Mouse (Mus musculus): ENCODE measurements around the gene Msl2.
A peak's percentile ranks its signal among the peaks of the same experiment; 100 is the strongest.

The Msl2 gene

GRCm38 (mm10) chr9:101073987-101074331, at the start of gene Msl2:
Gene Msl2, plus strand, starts transcription at chr9:101074101.
- no peak for DNase-seq (ENCODE audit: low read depth, low spot score)

DNA sequence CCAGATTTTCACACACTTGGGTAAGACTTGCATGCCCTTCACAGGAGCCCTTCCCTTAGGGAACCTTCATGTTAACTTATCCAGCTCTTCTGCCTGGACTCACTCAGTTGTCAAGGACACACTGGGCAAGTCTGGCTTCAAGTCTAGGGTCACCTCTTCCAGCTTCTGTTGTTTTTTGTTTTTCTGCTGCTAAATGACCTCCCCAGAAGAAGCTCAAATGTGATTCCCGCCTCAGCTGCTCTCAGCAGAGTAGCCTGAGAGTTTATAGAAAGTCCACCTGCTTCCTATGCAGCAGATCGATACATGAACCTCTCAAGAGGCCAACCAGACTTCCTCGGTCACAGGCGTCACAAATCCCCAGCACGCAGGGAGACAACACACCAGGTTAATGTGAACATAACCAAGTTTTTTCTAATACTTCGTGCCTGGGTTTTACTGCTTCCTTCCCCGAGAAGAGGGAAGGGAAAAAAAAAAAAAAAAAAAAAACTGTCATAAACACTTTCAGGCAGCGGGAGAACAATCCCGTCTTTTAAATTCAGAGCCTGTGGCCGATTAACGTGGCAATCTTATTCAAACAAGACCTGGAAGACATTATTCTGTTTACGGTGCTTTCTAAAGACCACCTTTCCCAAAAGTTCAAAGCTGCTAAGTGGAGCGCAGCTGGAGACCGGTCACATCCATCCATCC, 40.0 kb upstream of the Msl2 start:
- no peak for DNase-seq (ENCODE audit: low read depth, low spot score)

- peak; percentile 96 for DNase-seq (ENCODE audit: low read depth, low spot score)
Observed at GRCm38 (mm10) chr9:101034448-101035098, 39.3 kb upstream of the Msl2 start, which contains the start of gene Pccb. Gene Pccb, minus strand, starts transcription at chr9:101034898.

DNA sequence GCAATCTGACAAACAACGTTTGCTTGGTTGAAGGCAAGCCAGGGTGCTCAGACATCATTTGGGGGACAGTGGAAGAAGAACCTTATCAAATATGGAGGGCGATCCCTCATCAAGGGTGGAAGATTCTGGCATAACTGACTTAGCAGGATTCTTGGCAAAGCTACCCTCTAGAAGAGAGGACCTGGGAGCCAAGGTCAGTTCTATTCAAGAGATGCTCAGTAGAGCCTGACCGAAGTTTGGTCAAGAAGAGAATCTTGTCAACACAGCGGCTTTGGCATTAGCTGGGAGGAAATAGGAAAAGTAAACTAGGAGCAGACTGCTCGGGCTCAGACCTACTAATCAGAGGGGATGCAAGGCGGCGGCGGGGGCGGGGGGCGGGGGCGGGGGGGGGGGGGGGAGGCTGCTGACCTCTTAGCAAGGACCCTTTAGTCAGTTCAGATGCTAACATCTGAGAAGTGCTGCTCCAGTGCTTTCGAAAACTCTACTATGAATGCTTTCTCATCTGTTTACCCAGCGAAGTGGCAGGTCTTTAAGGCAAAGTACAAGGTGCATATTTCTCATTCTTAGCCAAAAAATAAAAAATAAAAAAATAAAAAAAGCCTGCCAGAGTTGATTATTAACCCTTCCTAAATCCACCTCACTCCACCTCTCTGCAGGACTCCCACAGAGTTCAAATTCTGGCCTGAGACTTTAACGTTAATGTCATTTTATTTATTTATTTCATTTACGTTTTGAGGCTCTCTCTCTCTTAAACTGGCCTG, 37.9 kb upstream of the Msl2 start:
- DNase-seq (ENCODE audit: low read depth, low spot score), result no peak

DNA sequence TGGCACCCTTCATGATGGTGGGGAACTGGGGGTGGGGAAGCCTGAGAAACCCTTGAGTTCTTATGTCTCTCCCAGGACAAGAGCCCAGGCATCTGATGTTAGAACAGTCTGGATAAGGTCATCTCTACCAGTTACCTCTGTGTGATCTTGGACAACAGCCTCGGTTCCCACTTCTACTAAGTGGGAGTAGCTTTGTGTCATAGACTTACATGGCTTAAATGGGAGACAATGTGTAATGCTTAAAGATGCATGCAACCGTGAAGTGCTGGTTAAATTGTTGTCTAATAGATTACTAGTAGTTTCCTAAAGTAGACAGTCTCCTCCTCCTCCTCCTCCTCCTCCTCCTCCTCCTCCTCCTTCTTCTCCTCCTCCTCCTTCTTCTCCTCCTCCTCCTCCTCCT, 37.0 kb upstream of the Msl2 start:
- DNase-seq (ENCODE audit: low read depth, low spot score), result no peak

DNA sequence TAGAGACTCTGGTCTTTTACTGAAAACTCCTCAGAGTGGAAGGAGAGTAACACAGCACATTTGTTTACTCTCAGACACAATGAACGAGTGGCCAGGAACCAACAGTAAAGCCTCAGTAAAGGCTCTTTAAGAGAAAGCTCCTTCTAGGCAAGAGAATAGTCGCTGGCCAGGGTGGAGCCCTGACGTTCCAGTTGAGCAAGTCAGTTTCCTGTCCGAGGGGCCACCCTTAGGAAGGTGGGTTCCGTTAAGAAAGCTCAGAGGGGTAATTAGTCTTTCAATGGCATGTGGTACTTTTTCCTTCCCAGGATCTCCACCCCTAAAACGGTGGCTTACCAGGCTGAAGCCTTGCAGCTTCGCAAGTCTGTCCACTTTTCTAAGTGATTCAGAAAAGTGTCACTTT, 36.5 kb upstream of the Msl2 start:
- no peak for DNase-seq (ENCODE audit: low read depth, low spot score)

DNA sequence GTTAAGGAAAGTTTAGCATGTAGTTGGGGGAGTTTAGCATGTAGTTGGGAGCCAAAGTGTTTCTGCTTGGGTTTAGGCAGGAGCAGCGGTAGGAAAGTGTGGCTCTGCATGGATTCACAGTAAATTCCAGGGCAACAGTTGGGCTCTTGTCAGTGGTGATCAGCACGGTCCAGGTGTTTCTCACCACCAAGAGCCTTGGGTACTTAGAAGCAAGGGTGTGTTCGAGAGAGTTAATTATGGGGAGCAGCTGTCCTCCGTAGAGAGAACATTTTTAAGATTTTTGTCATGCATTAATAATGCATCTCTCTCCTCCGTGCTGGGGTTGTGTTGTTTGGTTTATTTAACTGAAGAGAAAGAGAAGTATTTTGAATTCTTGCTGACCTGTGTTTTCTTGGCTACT, 35.3 kb upstream of the Msl2 start:
- no peak for DNase-seq (ENCODE audit: low read depth, low spot score)

- no peak for DNase-seq (ENCODE audit: low read depth, low spot score)
Observed at GRCm38 (mm10) chr9:101041508-101041907, 32.4 kb upstream of the Msl2 start.

GRCm38 (mm10) chr9:101042249-101042648, 31.7 kb upstream of the Msl2 start:
- no peak for DNase-seq (ENCODE audit: low read depth, low spot score)

GRCm38 (mm10) chr9:101045710-101046338, 28.1 kb upstream of the Msl2 start:
- DNase-seq (ENCODE audit: low read depth, low spot score), result no peak

GRCm38 (mm10) chr9:101052007-101052406, 21.9 kb upstream of the Msl2 start:
- no peak for DNase-seq (ENCODE audit: low read depth, low spot score)

- no peak for DNase-seq (ENCODE audit: low read depth, low spot score)
Observed at GRCm38 (mm10) chr9:101052691-101053090, 21.2 kb upstream of the Msl2 start.

DNA sequence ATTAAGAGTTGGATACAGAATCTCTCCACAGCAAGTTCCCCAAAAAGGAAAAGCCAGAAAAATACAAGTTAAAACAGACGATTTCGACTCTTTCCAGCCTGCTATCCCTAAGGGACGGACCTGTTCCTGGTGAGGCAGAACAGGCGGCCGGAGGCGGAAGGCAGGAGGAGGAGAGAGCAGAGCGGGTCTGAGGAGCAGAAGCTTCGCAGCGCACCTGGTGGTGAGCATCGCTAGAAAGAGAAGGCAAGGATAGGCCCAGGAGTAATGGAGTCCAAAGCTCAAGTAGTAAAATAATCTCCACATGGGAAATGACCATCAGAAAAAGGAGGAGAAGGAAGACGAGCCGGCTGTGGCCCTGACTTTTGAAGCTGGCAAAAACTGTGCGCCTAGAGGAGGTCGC, 20.6 kb upstream of the Msl2 start:
- no peak for DNase-seq (ENCODE audit: low read depth, low spot score)

- DNase-seq (ENCODE audit: low read depth, low spot score), result no peak
Observed at GRCm38 (mm10) chr9:101057156-101057555, 16.7 kb upstream of the Msl2 start.

- no peak for DNase-seq (ENCODE audit: low read depth, low spot score)
Observed at GRCm38 (mm10) chr9:101061035-101061434, 12.9 kb upstream of the Msl2 start.

GRCm38 (mm10) chr9:101062253-101062780, 11.6 kb upstream of the Msl2 start:
- DNase-seq (ENCODE audit: low read depth, low spot score), result no peak

GRCm38 (mm10) chr9:101065076-101065602, 8.8 kb upstream of the Msl2 start:
- no peak for DNase-seq (ENCODE audit: low read depth, low spot score)

- no peak for DNase-seq (ENCODE audit: low read depth, low spot score)
Observed at GRCm38 (mm10) chr9:101069781-101070180, 4.1 kb upstream of the Msl2 start.

DNA sequence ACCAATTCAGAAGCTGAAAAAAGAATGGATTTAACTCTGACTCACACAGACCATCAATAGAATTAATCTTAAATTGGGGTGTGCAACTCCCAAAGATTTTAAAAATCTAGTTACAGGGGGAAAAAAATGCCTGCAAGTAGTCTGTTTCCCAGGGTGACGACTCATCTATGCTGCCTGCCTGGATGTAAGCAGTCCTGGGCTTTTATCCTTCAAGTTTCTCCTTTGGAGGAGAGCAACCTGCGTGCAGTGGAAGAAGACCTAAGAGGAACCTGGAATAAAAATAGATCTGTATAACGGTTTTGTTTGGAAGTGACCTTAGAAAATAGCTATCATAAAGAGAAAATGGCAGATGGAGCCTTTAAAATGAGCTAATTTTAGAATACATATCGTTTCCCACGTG, 1.4 kb upstream of the Msl2 start:
- DNase-seq (ENCODE audit: low read depth, low spot score), result no peak

DNA sequence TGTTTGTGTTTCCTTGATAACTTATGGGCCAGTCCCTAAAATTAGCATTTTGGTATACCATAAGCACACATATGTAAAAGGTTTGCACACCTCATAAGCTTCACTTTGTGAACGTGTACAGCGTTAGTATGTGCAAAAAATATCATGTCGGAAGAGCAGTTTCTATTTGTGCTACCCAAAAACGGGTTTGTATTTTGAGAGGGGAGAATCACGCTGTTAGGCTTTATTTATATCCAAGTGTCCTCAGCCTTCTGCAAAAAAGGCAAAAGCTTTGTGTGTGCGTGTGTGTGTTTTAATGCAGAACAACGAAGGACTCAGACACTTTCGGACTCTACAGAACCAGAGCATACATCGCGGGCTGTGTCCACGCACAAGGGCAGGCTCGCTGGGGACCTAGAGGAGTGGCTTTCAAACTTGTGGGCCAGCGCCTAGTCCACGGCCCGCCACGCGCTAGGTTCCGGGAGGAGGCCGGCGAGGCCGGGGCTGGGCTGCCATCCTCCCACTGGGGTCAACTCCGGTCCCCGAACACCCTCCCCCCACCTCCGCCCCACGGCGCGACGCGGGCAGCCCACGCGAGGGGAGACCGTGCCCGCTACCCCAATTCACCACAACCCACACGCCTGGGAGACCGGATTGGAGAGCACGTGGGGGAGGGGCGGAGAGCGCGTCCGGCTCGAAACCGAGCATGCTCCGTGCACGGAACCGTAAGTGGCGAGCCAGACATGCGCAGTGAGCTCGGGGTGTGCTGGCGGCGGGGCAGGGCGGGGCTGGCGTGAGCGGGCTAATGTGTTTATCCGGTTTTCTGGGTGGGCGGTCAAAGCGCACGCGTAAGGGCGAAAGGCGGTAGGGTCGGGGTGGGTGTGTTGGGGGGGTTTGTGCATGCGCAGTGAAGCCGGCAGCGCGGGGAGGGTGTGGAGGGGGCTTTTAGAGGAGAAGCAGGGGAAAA, 587 bp upstream of the Msl2 start:
- DNase-seq (ENCODE audit: low read depth, low spot score), result peak; percentile 98

All from retina, postnatal 7 days (tissue).